Mouse (Mus musculus) bone marrow, adult 2 months (tissue): ENCODE results near the gene Akap10.

Source experiments
- CTCF ChIP-seq: fragments of 200-500 bp; IDR thresholded peaks from 2 replicates; pipeline ENCODE4 v1.5.1; 2011; ENCODE audit warnings: low read length, control low read depth; ENCODE audit not compliant: control insufficient read depth, insufficient read depth
- POLR2A ChIP-seq: fragments of 200-500 bp; IDR thresholded peaks from 2 replicates; pipeline ENCODE4 v1.6.1; 2011; ENCODE audit warnings: low read depth, mild to moderate bottlenecking, control low read depth, low read length, borderline replicate concordance; ENCODE audit not compliant: control insufficient read depth

- peak; percentile 93 for TF ChIP-seq POLR2A
- peak; percentile 60 for TF ChIP-seq CTCF
Measured at GRCm38 (mm10) chr11:61854211-61854987, 75.7 kb downstream of the Akap10 start.
